Mouse (Mus musculus): ENCODE results near the gene Ctbp1. TPM values are rescaled to one million over a fixed set of nuclear protein-coding genes. Genes with fewer than 3 reads are reported as not detected.

Ctbp1 gene
- polyA plus RNA-seq, 1 experiment from 2014 or later = 593 TPM

DNA sequence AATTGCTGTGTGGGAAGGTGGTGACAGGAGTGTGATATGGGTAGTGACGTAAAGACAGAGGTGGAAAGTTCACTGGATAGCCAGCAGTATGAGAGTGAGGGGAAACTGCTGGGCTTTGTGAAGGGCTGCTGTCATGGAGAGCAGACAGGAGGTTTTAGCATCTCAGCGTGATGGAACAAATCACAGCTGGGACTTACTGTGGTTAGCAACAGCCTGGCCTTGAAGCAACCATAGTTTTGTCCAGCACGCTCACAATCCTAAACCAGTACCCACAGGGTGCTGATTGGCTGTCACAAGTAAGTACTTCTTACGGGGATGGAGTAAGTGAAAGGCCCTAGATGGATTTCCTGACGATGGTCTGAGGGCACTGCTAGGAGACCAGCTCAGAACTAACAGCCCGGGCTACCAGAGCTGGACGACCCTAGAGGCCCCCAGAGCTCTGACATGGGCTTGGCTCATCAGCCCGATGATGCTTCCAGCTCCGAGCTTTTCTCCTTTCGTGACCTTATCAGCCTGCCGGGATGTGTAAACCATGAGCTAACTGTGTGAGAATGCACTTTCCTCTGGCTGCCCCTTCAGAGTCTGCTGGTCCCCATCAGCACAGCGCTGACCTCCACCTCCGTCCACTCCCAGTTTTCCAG is 40.3 kb downstream of the Ctbp1 start:
- H3K4me1 ChIP-seq (ENCODE audit: control insufficient read depth, insufficient read depth, low read length) = no peaks in the 10 kb centered on the region
- H3K4me2 ChIP-seq (ENCODE audit: low read depth) = no peak overlapping the region
- H3K27me3 ChIP-seq (ENCODE audit: control insufficient read depth, insufficient read depth, low read length) = no peaks in the 10 kb centered on the region
- WGBS = 71% methylated on average over 13 of the region's 13 CpGs
- H3K4me3 ChIP-seq (ENCODE audit: low read depth, low read length) = no peak overlapping the region
- H3K36me3 ChIP-seq (ENCODE audit: control insufficient read depth, insufficient read depth, low read length) = no peaks in the 10 kb centered on the region
- no peak for ATAC-seq (ENCODE audit: insufficient read depth, low FRiP score, low TSS enrichment)
- H3K9ac ChIP-seq (ENCODE audit: low read length) = no peak overlapping the region
- H3K9me3 ChIP-seq (ENCODE audit: control insufficient read depth, low read length) = no peaks in the 10 kb centered on the region
- no peak for DNase-seq (ENCODE audit: low spot score)
- no peak overlapping the region for H3K27ac ChIP-seq (ENCODE audit: low read depth, low read length)

- H3K27ac ChIP-seq (ENCODE audit: low read depth, low read length) = no peak overlapping the region
- no peak overlapping the region for H3K4me3 ChIP-seq (ENCODE audit: low read depth, low read length)
- H3K27me3 ChIP-seq (ENCODE audit: control insufficient read depth, insufficient read depth, low read length) = no peaks in the 10 kb centered on the region
- WGBS = 82% methylated on average over 5 of the region's 5 CpGs
- H3K4me2 ChIP-seq (ENCODE audit: low read depth) = no peak overlapping the region
- H3K9ac ChIP-seq (ENCODE audit: low read length) = no peak overlapping the region
- DNase-seq (ENCODE audit: low spot score) (no peak), ATAC-seq (ENCODE audit: insufficient read depth, low FRiP score, low TSS enrichment) (no peak)
- no peaks in the 10 kb centered on the region for H3K4me1 ChIP-seq (ENCODE audit: control insufficient read depth, insufficient read depth, low read length)
- H3K36me3 ChIP-seq (ENCODE audit: control insufficient read depth, insufficient read depth, low read length) = no peaks in the 10 kb centered on the region
- no peaks in the 10 kb centered on the region for H3K9me3 ChIP-seq (ENCODE audit: control insufficient read depth, low read length)
Measured at GRCm38 (mm10) chr5:33232791-33233190, 42.0 kb downstream of the Ctbp1 start.

- DNase-seq (ENCODE audit: low spot score) (no peak), ATAC-seq (ENCODE audit: insufficient read depth, low FRiP score, low TSS enrichment) (no peak)
- Histone ChIP-seq H3K4me1 (ENCODE audit: control insufficient read depth, insufficient read depth, low read length) (no peaks in the 10 kb centered on the region), H3K9me3 (ENCODE audit: control insufficient read depth, low read length) (no peaks in the 10 kb centered on the region), H3K4me2 (ENCODE audit: low read depth) (no peak overlapping the region), H3K4me3 (ENCODE audit: low read depth, low read length) (no peak overlapping the region), H3K27ac (ENCODE audit: low read depth, low read length) (no peak overlapping the region), H3K36me3 (ENCODE audit: control insufficient read depth, insufficient read depth, low read length) (no peaks in the 10 kb centered on the region), H3K27me3 (ENCODE audit: control insufficient read depth, insufficient read depth, low read length) (no peaks in the 10 kb centered on the region), H3K9ac (ENCODE audit: low read length) (no peak overlapping the region)
- 65% methylated on average over 5 of the region's 5 CpGs for WGBS
Measured at GRCm38 (mm10) chr5:33230285-33230684, 44.5 kb downstream of the Ctbp1 start.

DNA sequence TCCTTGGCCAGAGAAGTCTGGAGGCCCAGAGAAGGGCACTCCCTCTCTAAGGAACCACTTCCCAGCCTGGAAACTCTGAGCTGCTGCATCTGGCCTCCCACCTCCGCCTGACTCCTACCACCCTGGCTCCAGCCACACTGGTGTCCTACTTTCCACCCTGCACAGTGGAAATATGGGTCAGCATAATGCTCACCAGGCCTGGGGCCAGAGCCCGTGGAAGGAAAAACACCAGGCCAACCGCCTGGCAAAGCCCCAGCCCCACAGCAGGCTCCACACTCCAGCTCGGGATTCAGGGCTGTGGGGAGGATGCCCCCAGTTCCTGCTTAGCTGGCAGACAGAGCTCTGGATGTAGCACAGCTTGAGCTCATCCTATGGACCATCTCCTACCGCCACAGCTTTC is 46.4 kb downstream of the Ctbp1 start:
- 67% methylated on average over 5 of the region's 5 CpGs for WGBS
- ATAC-seq (ENCODE audit: insufficient read depth, low FRiP score, low TSS enrichment) = no peak
- Histone ChIP-seq H3K4me2 (ENCODE audit: low read depth) (no peak overlapping the region), H3K27me3 (ENCODE audit: control insufficient read depth, insufficient read depth, low read length) (no peaks in the 10 kb centered on the region), H3K9me3 (ENCODE audit: control insufficient read depth, low read length) (no peaks in the 10 kb centered on the region), H3K36me3 (ENCODE audit: control insufficient read depth, insufficient read depth, low read length) (no peaks in the 10 kb centered on the region), H3K9ac (ENCODE audit: low read length) (no peak overlapping the region), H3K4me1 (ENCODE audit: control insufficient read depth, insufficient read depth, low read length) (no peaks in the 10 kb centered on the region), H3K27ac (ENCODE audit: low read depth, low read length) (no peak overlapping the region), H3K4me3 (ENCODE audit: low read depth, low read length) (no peak overlapping the region)
- DNase-seq (ENCODE audit: low spot score) = no peak

GRCm38 (mm10) chr5:33225673-33226072 is 49.1 kb downstream of the Ctbp1 start:
- no peak for ATAC-seq (ENCODE audit: insufficient read depth, low FRiP score, low TSS enrichment)
- DNase-seq (ENCODE audit: low spot score) = no peak
- no peaks in the 10 kb centered on the region for H3K36me3 ChIP-seq (ENCODE audit: control insufficient read depth, insufficient read depth, low read length)
- no peak overlapping the region for H3K4me3 ChIP-seq (ENCODE audit: low read depth, low read length)
- H3K9ac ChIP-seq (ENCODE audit: low read length) = no peak overlapping the region
- no peaks in the 10 kb centered on the region for H3K27me3 ChIP-seq (ENCODE audit: control insufficient read depth, insufficient read depth, low read length)
- no peak overlapping the region for H3K4me2 ChIP-seq (ENCODE audit: low read depth)
- no peaks in the 10 kb centered on the region; the same call in 1 of the 2 replicates for H3K4me1 ChIP-seq (ENCODE audit: control insufficient read depth, insufficient read depth, low read length)
- WGBS = 88% methylated on average over 5 of the region's 5 CpGs
- no peak overlapping the region for H3K27ac ChIP-seq (ENCODE audit: low read depth, low read length)
- H3K9me3 ChIP-seq (ENCODE audit: control insufficient read depth, low read length) = no peaks in the 10 kb centered on the region

DNA sequence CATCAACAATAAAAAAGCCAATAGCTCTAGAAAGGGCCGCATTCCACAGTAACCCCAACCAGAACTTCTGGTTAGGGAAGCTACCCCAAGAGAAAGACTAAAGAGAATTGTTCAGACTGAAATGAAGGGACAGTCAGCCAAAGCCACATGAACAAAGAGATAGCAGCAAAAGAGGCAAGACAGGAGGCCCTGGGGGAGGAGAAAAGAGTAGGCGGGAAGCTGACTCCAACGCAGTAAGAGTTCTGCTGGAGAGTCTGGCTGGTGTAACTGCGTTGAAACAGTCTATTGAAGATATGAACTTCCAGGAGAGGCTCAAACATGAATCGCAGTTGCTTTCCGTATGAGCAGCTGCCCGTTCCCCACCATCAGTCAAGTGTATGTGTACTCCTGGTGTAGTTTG is 50.3 kb downstream of the Ctbp1 start:
- Histone ChIP-seq H3K4me1 (ENCODE audit: control insufficient read depth, insufficient read depth, low read length) (no peaks in the 10 kb centered on the region; the same call in 1 of the 2 replicates), H3K36me3 (ENCODE audit: control insufficient read depth, insufficient read depth, low read length) (no peaks in the 10 kb centered on the region), H3K9ac (ENCODE audit: low read length) (no peak overlapping the region), H3K9me3 (ENCODE audit: control insufficient read depth, low read length) (no peaks in the 10 kb centered on the region), H3K4me2 (ENCODE audit: low read depth) (no peak overlapping the region), H3K4me3 (ENCODE audit: low read depth, low read length) (no peak overlapping the region), H3K27ac (ENCODE audit: low read depth, low read length) (no peak overlapping the region), H3K27me3 (ENCODE audit: control insufficient read depth, insufficient read depth, low read length) (no peaks in the 10 kb centered on the region)
- DNase-seq (ENCODE audit: low spot score) (no peak), ATAC-seq (ENCODE audit: insufficient read depth, low FRiP score, low TSS enrichment) (no peak)
- WGBS = 81% methylated on average over 7 of the region's 7 CpGs

GRCm38 (mm10) chr5:33222841-33223744 is 51.7 kb downstream of the Ctbp1 start:
- ATAC-seq (ENCODE audit: insufficient read depth, low FRiP score, low TSS enrichment) (no peak), DNase-seq (ENCODE audit: low spot score) (no peak)
- Histone ChIP-seq H3K4me3 (ENCODE audit: low read depth, low read length) (no peak overlapping the region), H3K27me3 (ENCODE audit: control insufficient read depth, insufficient read depth, low read length) (no peaks in the 10 kb centered on the region), H3K9ac (ENCODE audit: low read length) (no peak overlapping the region), H3K9me3 (ENCODE audit: control insufficient read depth, low read length) (no peaks in the 10 kb centered on the region), H3K4me2 (ENCODE audit: low read depth) (no peak overlapping the region), H3K36me3 (ENCODE audit: control insufficient read depth, insufficient read depth, low read length) (no peaks in the 10 kb centered on the region), H3K4me1 (ENCODE audit: control insufficient read depth, insufficient read depth, low read length) (no peaks in the 10 kb centered on the region; the same call in 1 of the 2 replicates), H3K27ac (ENCODE audit: low read depth, low read length) (no peak overlapping the region)
- 65% methylated on average over 9 of the region's 9 CpGs for WGBS

GRCm38 (mm10) chr5:33222389-33222788 is 52.4 kb downstream of the Ctbp1 start:
- DNase-seq (ENCODE audit: low spot score) (no peak), ATAC-seq (ENCODE audit: insufficient read depth, low FRiP score, low TSS enrichment) (no peak)
- Histone ChIP-seq H3K36me3 (ENCODE audit: control insufficient read depth, insufficient read depth, low read length) (no peaks in the 10 kb centered on the region), H3K4me1 (ENCODE audit: control insufficient read depth, insufficient read depth, low read length) (peaks cover 5% of the 10 kb centered on the region; the same call in 1 of the 2 replicates), H3K27ac (ENCODE audit: low read depth, low read length) (no peak overlapping the region; the same call in 1 of the 2 replicates), H3K4me2 (ENCODE audit: low read depth) (no peak overlapping the region), H3K4me3 (ENCODE audit: low read depth, low read length) (no peak overlapping the region), H3K9me3 (ENCODE audit: control insufficient read depth, low read length) (no peaks in the 10 kb centered on the region), H3K27me3 (ENCODE audit: control insufficient read depth, insufficient read depth, low read length) (no peaks in the 10 kb centered on the region), H3K9ac (ENCODE audit: low read length) (no peak overlapping the region)
- 49% methylated on average over 6 of the region's 6 CpGs for WGBS

Measured in neural tube, embryonic 11.5 days (tissue).